Mouse (Mus musculus): ENCODE measurements at regions not wholly inside any gene's neighbourhood (a gene's known extent, or its start where the extent isn't known, plus 50 kb on each side); places are given as distances from the start of the nearest gene placed in this dataset.

GRCm38 (mm10) chr13:44097141-44097540 lies 312.6 kb downstream of the Cd83 start:
- no peak for TF ChIP-seq POLR2A (IDR thresholded peaks at IDR 0.05; ENCODE audit: extremely low read depth, insufficient read depth, low read length)
- TF ChIP-seq CTCF (IDR thresholded peaks at IDR 0.05; ENCODE audit: extremely low read depth, insufficient read depth, low read length): no peak
